In genomic region chr4:150523351-150523750, GRCm38 (mm10) we compare ENCODE assay signal across 11 mouse cellular contexts.
DNase-seq lines count a peak whose midpoint lies in the region; ATAC-seq and TF ChIP-seq lines count a peak whose summit lies in the region.
"Had no signal": no experiment of that assay in that cellular context is flagged by ENCODE, and none has a peak within 500 bp of the region (broad histone marks: within the 10 kb centered on the region; RNA-seq: fewer than 3 reads in every experiment).

No protein-coding gene starts in this region.

- H3K4me1 ChIP-seq in heart, embryonic 11.5 days (ENCODE audit: control insufficient read depth, insufficient read depth, low read length): no peaks in the 10 kb centered on the region
- peaks cover 48% of the 10 kb centered on the region for H3K4me1 ChIP-seq in G1E (ENCODE audit: insufficient read depth, low read depth, low read length)
- H3K4me1 ChIP-seq in hindbrain, embryonic 14.5 days (replicated peaks; ENCODE audit: control insufficient read depth, insufficient read depth, low read length): peaks cover 14% of the 10 kb centered on the region
- H3K4me1 ChIP-seq in midbrain, embryonic 13.5 days (replicated peaks): peaks cover 20% of the 10 kb centered on the region
- peaks cover 13% of the 10 kb centered on the region for H3K4me1 ChIP-seq in kidney, embryonic 15.5 days

- H3K9ac ChIP-seq in heart, embryonic 11.5 days (ENCODE audit: low read depth, low read length): no peak overlapping the region
- H3K9ac ChIP-seq in hindbrain, embryonic 14.5 days: no peak overlapping the region
- H3K9ac ChIP-seq in midbrain, embryonic 13.5 days (replicated peaks): no peak overlapping the region
- no peak overlapping the region for H3K9ac ChIP-seq in kidney, embryonic 15.5 days

- no peaks in the 10 kb centered on the region for H3K27me3 ChIP-seq in heart, embryonic 11.5 days (ENCODE audit: control insufficient read depth, insufficient read depth, low read length)
- no peaks in the 10 kb centered on the region for H3K27me3 ChIP-seq in G1E (ENCODE audit: insufficient read depth, low read length)
- no peaks in the 10 kb centered on the region for H3K27me3 ChIP-seq in hindbrain, embryonic 14.5 days (ENCODE audit: control insufficient read depth, insufficient read depth, low read length)
- no peaks in the 10 kb centered on the region for H3K27me3 ChIP-seq in midbrain, embryonic 13.5 days
- H3K27me3 ChIP-seq in kidney, embryonic 15.5 days: no peaks in the 10 kb centered on the region

- DNase-seq in heart, adult 9 months (ENCODE audit: low spot score in 2 of 2): no peak
- peak; percentile 57 for DNase-seq in G1E (ENCODE audit: low spot score)
- no peak for DNase-seq in hindbrain, embryonic 14.5 days (ENCODE audit: low spot score)
- DNase-seq in layer of hippocampus, adult 18-20 months (ENCODE audit: low spot score in 2 of 2): no peak
- DNase-seq in adrenal gland, adult 2 months: no peak
- DNase-seq: kidney, postnatal 36 days; lung, adult 18-20 months had no signal

- peak; percentile 81 for ATAC-seq in heart, embryonic 11.5 days (replicated peaks; ENCODE audit: insufficient number of reproducible peaks, low FRiP score, low TSS enrichment)
- peak; percentile 78 for ATAC-seq in G1E (ENCODE audit: extremely low read depth, insufficient number of reproducible peaks, low FRiP score, poor library complexity, severe bottlenecking)
- ATAC-seq in hindbrain, embryonic 14.5 days (ENCODE audit: low FRiP score): no peak
- ATAC-seq in midbrain, embryonic 13.5 days: no peak
- ATAC-seq in kidney, embryonic 15.5 days (replicated peaks; ENCODE audit: low FRiP score): no peak
- ATAC-seq: CD4-positive, CD25-positive, alpha-beta regulatory T cell, adult 4 months had no signal

- H3K9me3 ChIP-seq in heart, embryonic 11.5 days (replicated peaks; ENCODE audit: control insufficient read depth, low read length): no peaks in the 10 kb centered on the region
- H3K9me3 ChIP-seq in G1E (replicated peaks): no peaks in the 10 kb centered on the region
- H3K9me3 ChIP-seq in hindbrain, embryonic 14.5 days (ENCODE audit: control insufficient read depth, low read length): no peaks in the 10 kb centered on the region
- no peaks in the 10 kb centered on the region for H3K9me3 ChIP-seq in midbrain, embryonic 13.5 days
- no peaks in the 10 kb centered on the region for H3K9me3 ChIP-seq in kidney, embryonic 15.5 days (replicated peaks)

- 0 out of 2 replicates have a peak, but pooled peaks cover 5% of the 10 kb centered on the region for H3K36me3 ChIP-seq in heart, embryonic 11.5 days (ENCODE audit: control insufficient read depth, insufficient read depth, low read length)
- peaks cover 46% of the 10 kb centered on the region for H3K36me3 ChIP-seq in G1E (replicated peaks)
- peaks cover 6% of the 10 kb centered on the region; the same call in 1 of the 2 replicates for H3K36me3 ChIP-seq in hindbrain, embryonic 14.5 days (replicated peaks; ENCODE audit: control insufficient read depth, insufficient read depth)
- H3K36me3 ChIP-seq in midbrain, embryonic 13.5 days: 0 out of 2 replicates have a peak, but pooled peaks cover 5% of the 10 kb centered on the region
- H3K36me3 ChIP-seq in kidney, embryonic 15.5 days: peaks cover 38% of the 10 kb centered on the region

- peak overlapping the region; percentile 25; the same call in 1 of the 2 replicates for H3K27ac ChIP-seq in heart, embryonic 11.5 days (ENCODE audit: low read depth, low read length)
- peak overlapping the region; percentile 23; the same call in 1 of the 2 replicates for H3K27ac ChIP-seq in hindbrain, embryonic 14.5 days
- H3K27ac ChIP-seq in midbrain, embryonic 13.5 days: peak overlapping the region; percentile 20
- H3K27ac ChIP-seq in kidney, embryonic 15.5 days: no peak overlapping the region

- H3K4me2 ChIP-seq in heart, embryonic 11.5 days: no peak overlapping the region
- no peak overlapping the region for H3K4me2 ChIP-seq in hindbrain, embryonic 14.5 days (replicated peaks)
- no peak overlapping the region for H3K4me2 ChIP-seq in midbrain, embryonic 13.5 days (replicated peaks)
- H3K4me2 ChIP-seq in kidney, embryonic 15.5 days: no peak overlapping the region

- TF ChIP-seq CTCF in G1E (IDR thresholded peaks at IDR 0.05; ENCODE audit: low read depth, low read length): no peak

- no peak overlapping the region for H3K4me3 ChIP-seq in heart, embryonic 11.5 days (ENCODE audit: low read depth, low read length)
- H3K4me3 ChIP-seq in G1E (ENCODE audit: low read depth, low read length): peak overlapping the region; percentile 55; the same call in 1 of the 2 replicates
- no peak overlapping the region for H3K4me3 ChIP-seq in hindbrain, embryonic 14.5 days (replicated peaks; ENCODE audit: low read length)
- no peak overlapping the region for H3K4me3 ChIP-seq in midbrain, embryonic 13.5 days (replicated peaks)
- H3K4me3 ChIP-seq in kidney, embryonic 15.5 days (replicated peaks): no peak overlapping the region

Comparison
In these comparisons a context has a peak if more than half of its experiments do, and no peak if none do; other contexts are left out.
1. ATAC-seq: peak in heart, embryonic 11.5 days (single experiment) and G1E (single experiment); none in hindbrain, embryonic 14.5 days (single experiment), midbrain, embryonic 13.5 days (single experiment) and kidney, embryonic 15.5 days (single experiment).